Mouse (Mus musculus) hindlimb bud, embryonic 11.5 days (tissue): ENCODE measurements around the gene Gm5767.

ENCODE experiments used
- DNase-seq: peaks from one replicate; pipeline ENCODE4 v3.0.0-alpha.2; 2012; ENCODE audit warnings: low read depth, low spot score; ENCODE audit errors: extremely low spot score

Gm5767 gene

DNA sequence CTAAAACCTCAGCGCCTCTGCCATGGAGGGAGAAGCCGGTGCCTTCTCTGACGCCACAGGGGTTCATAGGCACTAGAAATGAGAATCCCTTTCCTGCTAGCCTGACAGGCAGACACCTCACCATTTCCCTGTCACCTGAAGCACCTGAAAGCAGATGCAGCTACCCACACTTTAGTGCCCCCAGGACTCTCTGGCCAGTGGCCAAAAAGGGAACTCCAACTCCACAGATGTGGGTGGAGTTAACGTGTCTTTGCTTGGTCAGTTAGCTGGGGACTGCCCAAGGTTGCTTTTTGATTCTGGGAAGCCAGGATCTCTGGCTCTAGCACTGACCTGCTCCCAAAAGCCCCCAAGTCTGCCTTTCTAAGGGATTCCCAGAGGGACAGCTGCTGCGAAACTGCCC is 11.1 kb upstream of the Gm5767 start:
- DNase-seq: no peak

DNA sequence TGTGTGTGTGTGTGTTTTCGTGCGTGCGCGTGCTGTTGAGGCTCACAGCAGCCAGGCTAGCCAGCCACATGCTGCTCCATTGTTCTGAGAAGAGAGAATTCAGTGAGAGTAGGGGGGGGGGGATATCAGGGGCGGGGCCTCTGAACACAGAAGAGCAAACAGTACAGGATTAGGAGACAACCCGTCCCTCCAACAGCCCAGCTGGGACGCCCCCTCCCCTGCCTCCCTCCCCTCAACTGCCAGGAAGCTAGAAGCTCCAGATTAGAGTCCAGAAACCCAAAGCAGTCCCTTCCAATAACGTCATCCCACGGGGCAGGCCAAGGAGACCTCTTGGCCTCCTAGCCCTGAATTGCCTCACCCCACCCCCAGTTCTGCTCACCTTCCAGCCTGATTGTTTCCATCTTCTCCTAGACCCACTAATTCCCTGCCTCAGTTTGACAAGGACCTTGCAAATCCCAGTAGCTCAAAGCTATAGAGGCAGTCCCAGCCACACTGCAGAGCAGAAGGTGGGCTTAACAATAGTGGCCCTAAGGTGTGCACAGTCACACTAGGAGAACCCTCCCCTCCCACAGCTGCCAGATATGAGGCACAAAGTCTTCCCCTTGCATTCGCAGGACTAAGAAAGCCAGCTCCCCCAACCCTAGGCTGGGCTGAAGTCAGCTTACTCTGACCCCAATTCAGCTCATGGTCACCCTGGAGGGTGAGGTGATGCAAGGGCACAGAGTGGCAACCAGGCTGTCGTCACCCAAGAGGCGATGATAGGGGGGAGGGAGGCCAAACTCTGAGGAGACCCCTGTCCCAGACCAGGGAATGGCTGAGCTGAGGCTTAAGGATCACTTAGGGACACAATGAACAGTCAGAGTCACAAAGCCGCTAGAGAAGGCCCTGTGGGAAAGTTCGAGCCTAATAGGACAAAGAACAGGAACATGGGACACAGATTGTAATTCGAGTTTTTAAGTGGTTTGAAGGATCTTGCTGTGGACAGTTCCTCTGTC is 10.2 kb upstream of the Gm5767 start:
- DNase-seq: no peak

DNA sequence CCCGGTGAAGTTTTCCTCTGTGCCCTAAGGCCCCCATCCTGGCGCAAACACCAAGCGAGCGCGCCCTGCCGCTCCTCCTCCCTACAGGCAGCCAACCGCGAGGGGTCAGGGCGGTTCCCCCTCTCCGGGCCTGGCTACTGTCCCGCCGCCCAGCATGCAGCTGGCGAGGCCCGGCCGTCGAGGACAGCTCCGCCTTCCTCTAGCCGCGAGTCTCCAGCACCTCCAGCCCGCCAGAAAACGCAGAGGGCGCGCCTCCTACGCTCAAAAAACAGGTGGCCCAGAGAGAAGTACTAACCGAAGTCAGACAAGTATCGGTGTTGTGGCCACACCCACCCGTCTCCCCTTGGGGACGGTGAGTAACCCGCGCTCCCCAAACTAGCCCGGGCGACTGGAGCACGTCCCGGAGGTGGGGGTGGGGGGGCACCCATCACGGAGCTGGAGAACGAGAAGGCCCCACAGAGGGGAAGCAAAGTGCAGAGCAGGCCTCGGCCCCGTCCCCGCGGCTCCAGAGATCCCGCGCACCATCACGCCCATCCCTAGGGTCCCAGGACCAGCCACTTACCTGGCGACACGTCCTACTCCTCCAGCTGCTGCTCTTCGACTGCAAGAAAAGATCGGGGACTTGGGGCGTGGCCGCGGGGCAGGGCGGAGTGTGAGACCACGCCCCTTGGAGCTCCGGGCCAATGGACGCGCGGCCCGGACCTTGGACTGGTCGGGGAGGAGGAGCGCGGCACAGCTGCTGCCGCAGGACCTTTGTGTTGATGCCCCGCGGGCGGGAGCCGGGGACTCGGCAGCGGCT is 8.8 kb upstream of the Gm5767 start, which contains the start of gene Carhsp1:
Carhsp1 (minus strand) TSS at position 605 of the 799 bp plus-strand sequence.
- DNase-seq: no peak

DNA sequence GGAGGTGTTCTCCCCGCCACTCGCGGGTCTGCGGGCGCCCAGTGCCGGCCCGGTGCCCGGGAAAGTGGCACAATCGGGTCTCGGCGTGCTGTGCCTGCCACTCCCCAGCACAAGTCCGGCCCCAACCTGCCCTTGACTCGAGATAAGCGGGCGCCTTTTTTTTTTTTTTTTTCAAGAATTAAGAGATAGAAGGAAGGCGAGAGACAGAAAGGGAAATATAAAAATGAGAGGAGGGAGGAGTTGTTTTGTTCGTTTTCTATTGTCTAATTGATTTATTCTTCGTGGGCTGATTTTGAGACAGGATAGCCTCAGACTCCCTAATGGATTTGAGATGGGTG is 8.3 kb upstream of the Gm5767 start:
- no peak for DNase-seq

DNA sequence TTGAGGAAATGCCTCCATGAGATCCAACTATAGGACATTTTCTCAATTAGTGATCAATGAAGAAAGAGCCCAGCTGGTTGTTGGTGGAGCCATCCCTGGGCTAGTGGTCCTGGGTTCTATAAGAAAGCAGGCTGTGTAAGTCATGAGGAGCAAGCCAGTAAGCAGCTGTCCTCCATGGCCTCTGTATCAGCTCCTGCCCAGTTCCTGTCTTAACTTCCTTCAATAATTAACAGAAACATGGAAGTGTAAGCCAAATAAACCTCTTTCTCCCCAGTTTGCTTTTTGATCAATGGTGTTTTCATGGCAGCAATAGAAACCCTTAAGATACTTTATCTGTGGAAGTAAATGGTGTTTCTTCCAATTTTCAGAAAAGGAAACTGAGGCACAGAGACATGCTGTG is 7.8 kb upstream of the Gm5767 start:
- no peak for DNase-seq

DNA sequence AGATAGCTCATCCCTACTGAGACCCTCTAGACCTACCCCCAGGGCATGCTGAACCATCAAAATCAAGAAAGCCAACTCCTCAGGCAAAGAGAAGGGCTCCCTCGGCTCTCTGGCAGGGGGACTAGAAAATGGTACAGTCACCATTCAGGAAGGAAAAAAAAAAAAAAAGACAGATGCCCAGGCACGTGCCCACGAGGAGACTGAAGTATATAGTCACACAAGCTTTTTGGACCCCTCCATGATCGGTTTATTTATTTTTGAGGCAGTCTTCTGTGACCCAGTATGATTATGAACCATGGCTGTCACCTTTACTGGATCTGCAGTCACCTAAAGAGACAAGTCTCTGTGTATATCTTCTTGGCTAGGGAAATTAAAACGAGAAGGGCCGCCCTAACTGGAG is 7.2 kb upstream of the Gm5767 start:
- no peak for DNase-seq

DNA sequence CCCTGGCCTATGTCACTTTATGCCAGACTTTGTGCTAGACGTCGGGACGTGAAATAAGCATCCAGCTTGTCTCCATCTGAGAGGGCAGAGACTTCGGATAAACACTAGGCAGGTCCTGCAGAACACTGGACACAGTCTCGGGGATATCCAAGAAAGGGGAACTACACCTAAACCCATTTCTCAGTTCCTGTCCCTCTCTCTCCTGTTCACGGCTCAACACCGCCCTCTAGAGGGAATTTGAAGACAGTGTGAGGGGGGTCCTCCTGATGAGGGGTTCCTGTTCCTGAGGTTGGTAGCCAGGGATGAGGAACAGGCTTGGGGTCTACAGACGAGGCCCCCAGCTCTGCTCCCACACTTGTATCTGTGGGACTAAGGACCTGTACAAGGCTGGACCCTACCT is 6.4 kb upstream of the Gm5767 start:
- DNase-seq: no peak

DNA sequence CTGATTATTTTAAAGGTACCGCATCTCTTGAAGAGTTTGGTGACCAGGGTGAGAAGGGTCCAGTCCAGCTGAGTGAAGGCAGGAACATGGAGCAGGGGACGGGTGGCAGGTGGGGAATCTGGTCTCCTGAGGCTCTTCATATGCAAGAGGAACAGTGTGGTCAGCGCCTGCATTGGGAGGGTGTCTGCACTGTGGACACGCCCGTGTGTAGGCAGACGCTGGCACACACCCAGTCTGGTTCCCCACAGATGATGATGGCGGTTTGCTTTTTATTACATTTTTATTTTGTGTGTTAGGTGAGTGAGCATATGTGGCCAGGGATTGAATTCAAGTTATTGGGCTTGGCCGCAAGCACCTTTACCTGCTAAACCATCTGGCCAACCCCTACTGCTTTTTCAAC is 5.0 kb upstream of the Gm5767 start:
- no peak for DNase-seq

DNA sequence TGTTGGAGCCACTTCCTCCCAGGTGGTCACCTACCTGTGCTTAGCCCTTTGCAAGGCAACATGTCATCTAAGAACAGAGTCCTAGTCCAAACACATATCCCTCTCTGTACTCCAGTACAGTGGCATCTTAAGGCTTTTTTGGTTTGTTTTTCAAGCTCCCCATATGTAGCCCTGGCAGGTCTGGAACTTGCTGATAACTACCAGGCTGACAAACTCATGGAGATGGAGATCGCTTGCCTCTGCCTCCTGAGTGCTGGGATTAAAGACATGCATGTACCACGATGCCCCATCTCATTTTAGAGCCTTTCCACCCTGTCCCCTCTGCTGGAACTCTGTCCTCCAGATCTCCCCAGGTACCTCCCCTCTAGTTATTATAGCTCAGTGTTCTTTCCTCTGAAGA is 4.3 kb upstream of the Gm5767 start:
- DNase-seq: no peak

DNA sequence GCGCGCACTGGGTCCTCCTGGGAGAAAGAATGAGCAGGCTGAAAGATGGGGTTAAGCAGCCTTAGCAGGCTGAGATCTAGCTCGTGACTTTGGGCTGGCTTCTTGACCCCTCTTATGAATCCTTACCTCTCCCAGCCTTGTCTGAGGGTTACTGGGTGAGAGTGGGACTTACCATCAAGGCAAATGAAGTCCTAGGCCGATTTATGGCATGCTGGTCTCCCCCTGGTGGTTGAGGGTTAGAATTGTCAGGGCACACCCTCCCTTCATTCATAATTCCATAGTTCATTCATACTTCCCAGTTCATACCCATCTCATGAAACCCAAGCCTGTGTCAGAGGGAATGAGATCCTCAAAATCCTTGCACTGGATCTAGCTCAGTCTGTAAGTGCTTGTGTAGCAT is 3.8 kb upstream of the Gm5767 start:
- no peak for DNase-seq

DNA sequence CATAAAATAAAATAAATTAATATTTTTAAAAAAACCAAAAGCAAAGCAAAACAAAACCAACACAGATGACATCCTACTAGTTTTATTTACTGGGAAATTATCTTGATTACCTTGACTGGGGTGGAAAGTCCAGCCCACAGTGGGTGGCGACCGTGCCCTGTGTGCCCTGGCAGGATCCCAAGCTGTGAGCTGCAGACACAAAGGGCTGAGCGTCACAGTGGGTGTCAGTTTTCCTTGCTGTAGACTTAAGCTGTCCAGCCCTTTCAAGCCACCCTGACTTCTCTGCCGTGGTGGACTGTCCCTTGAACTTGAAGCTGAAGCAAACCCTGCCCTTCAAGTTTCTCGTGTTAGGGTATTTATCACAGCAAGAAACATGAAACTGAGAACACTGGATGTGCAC is 2.5 kb upstream of the Gm5767 start:
- no peak for DNase-seq

DNA sequence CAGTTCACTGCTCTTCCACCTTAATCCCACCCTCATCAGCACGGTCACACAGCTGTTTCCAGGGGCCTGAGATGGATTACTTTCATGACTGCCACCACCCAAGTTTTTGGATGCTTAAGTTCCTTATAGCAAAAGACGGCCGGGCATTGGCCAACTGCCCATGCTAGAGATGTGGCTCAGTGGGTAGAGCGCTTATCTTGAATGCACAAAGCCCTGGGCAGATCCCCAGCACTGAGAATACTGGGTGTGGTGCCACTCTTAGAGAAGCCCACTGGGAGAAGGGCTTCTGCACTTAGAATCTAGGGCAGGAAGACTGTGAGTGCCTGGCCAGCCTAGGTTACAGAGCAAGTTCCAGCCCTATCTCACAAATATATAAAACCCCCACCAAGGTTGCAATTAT is 1.9 kb upstream of the Gm5767 start:
- DNase-seq: no peak

DNA sequence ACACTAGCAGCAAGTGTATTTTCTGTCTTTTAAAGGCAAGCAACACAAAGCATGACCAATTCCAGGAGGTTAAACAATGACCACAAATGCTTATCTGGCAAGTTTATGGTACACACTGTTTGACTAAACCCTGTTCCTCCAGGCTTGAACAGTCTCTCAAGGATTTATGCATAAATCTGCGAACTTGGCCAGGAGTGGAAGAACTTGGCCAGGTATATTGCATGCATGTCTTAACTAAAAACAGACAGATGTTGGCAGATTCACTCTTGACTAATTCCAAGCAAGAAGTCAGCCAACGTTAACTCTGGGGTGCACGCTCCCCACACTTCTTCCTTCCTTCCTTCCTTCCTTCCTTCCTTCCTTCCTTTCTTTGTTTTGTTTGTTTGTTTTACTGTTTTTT is 790 bp upstream of the Gm5767 start:
- no peak for DNase-seq

DNA sequence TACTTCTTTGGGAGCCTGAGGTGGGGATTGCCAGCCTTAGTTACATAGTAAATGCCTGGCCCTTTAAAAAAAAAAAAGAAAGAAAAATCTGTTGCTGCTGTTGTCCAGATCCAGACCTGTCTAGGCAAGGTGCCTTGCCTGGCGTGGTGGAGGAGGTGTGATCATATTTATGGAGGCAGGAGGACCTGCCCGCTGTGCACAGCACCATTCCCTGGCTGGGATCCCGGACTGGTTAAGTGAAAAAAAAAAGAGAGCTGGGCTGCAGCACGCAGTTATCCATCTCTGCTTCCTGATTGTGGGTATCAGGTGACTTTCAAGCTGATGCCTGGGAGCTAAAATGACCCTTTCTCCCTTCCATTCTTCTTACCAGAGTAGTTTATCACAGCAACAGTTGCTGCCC is 4.5 kb downstream of the Gm5767 start:
- DNase-seq: no peak

DNA sequence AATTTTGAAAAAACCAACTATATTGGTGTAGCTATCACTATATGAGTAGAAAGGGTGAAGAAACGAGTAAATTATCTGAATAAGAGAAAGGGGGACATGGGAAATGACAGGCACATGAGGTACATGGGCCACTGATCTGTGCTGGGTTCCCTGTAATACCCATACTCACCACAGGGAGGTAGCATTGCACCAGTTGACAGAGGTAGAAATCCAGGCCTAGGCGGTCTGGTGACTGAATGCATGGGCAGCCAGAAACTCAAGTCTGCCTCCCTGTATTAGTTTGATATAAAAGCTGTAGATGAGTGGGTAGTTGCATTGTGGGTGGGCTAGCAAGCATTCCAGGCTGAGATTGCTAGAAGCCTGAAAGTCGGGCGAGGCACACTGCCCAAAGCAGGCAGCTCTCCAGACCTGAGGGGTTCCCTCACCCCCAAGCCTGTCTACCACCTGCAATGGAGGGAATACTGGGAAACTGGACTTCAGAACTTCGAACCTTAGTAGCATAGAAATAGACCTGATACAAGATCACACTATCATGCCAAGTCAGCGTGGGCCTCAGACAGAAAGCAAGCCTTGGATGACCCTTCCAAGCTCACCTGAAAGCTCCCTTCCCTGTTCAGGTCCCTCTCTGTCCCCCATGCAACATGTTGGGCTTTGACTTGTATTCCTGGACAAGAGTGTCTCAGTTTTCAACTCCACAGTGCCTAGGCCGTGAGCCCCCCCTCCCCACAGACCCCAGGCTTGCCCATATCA is 5.7 kb downstream of the Gm5767 start:
- DNase-seq: no peak

DNA sequence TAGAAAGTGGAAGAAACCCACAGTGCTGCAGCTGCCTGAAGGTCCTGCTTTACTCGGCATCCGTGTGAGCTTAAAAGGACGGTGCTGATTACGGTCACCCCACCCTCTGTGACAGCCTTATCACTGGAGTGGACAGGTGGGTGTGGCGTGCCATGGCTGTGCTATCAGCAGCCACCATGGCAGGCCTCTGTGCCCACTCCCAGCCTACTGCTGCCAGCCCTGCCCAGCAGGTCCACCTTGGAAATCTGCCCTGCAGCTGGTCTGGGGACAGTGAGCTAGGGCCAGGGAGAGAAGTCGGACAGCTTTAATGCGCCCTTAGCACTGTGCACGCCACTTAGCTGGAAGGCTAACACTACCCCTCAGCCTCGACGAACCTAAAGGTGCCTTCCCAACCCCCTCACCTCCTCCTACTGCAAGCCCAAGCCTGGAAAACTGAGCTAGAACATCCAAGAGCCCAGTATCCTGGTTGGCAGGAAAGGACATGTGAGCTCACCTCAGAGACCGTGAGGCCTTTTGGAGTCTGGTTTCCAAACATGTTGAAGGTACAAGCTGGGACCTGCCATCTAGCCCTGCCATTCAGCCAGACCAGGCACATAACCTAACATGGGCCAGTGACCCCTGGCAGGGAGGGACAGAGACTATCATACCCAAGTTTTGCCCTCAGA is 6.4 kb downstream of the Gm5767 start:
- DNase-seq: no peak

DNA sequence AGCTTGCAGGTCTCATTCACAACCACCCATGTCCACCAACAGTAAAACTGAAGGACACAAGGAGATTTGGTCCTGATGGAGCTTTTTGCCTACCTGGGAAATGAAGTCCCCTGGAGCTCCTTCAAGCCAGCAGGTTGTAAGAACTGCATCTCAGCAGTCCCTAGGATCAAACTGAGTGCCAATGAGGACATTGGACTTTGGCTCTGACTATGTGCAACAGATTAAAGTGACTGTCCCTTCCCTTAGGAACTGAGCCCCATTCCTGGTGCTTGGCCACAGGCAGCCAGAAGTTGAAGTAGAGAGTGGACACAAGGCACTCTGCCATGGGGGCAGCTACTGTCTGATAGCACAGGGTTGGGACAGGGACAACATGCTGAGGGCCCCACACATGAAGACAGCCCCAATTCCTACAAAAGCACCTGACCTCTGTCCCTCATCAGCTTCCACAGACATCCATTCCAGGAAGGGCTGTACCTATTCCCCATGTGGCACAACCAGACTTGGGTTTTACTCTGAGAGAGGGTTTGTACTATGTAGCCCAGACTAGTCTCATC is 7.1 kb downstream of the Gm5767 start:
- no peak for DNase-seq

DNA sequence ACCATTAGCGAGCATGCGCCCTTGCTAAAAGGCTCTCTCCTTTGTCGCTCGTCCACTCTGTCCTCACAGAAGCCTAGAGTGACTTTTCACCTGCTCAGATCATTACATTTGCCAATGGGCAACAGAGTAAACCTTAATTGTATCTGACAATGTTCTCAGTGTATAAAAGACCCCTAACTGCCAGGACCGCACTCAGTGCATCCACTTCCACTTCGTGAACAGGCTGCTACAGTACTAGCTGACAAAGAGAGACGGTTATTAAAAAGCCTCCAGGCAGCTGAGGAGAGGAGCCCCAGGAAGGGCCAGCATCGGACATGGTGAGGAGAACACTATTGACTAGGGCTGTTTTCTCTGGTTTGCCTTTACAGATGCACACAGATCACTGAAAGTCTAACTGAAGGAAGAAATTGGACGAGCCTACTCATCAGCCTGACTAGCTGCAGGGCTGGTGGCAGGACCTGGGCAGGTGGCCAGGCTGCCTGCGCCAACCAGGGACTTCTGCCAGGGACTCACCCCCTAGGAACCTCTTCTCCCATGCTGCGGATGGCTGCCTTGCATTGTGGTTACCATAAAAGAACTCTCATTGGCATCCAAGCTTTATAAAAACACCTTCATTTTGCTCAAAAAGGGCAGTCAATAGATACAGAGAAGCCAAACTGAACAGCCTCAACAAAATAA is 9.5 kb downstream of the Gm5767 start:
- no peak for DNase-seq

DNA sequence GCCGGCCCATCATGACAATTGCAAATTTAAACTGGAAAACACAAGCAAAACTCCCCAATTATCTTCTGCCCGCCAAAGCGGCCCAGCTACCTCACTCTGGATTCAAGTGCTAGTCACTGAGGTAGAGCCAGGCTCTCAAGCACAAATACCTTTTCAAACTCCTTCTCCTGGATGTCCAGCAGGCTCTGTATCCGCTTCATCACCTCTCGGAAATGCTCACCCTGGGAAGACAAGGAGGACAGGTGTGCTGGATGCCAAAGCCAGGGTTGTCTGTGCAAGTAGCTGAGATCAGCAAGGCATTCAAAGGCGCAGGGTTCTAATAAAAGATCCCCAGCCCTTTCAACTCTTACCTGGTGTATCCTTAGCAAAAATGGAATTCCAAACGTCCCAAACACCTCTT is 10.6 kb downstream of the Gm5767 start:
- DNase-seq: no peak

DNA sequence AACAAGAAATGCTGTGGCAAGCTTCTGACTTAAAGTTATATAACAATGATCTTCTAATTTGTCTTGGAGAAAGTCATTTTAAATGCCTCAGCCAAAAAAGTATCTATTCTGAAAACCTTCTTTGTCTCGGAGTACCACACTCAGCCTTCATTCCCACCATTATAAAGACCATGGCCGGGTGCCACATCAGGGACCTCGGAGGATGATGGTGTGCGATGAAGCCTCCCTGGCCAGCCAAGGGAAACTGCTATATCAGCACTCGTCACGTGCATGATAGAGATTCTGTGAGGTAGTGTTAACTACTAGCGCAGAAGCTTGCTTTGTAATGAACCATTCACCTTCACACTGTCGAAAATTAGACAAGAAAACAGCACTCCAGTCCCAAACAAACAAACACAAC is 19.0 kb downstream of the Gm5767 start:
- DNase-seq: no peak
